Mouse (Mus musculus) embryo, embryonic 9.5 days (tissue): ENCODE results near the gene Dppa1.
"Not testable (repeated sequence)": the region's sequence is repeated elsewhere in the genome, so short reads cannot be mapped to it uniquely, and the experiment has no call there.

ENCODE experiments used
- DNase-seq: peaks from one replicate; pipeline ENCODE4 v3.0.0-alpha.2; 2017; ENCODE audit errors: extremely low spot score

Dppa1 gene

GRCm38 (mm10) chr11:46629211-46629795 lies at the start of gene Dppa1:
Gene Dppa1, minus strand, starts transcription at chr11:46629261.
- DNase-seq = no peak

GRCm38 (mm10) chr11:46667938-46668337 lies 38.9 kb upstream of the Dppa1 start:
- DNase-seq = no peak

- no peak for DNase-seq
These were observed 38.0 kb upstream of the Dppa1 start for GRCm38 (mm10) chr11:46667105-46667504.

- DNase-seq = peak; percentile 36
These were observed 36.8 kb upstream of the Dppa1 start for GRCm38 (mm10) chr11:46665599-46666522.

GRCm38 (mm10) chr11:46663215-46663614 lies 34.2 kb upstream of the Dppa1 start:
- no peak for DNase-seq

- no peak for DNase-seq
These were observed 23.4 kb upstream of the Dppa1 start for GRCm38 (mm10) chr11:46652476-46652875.

- DNase-seq = not testable (repeated sequence)
These were observed 20.6 kb upstream of the Dppa1 start for GRCm38 (mm10) chr11:46649655-46650054.

GRCm38 (mm10) chr11:46644824-46645223 lies 15.8 kb upstream of the Dppa1 start:
- DNase-seq = no peak

GRCm38 (mm10) chr11:46636568-46636967 lies 7.5 kb upstream of the Dppa1 start:
- DNase-seq = no peak

GRCm38 (mm10) chr11:46635516-46635915 lies 6.5 kb upstream of the Dppa1 start:
- not testable (repeated sequence) for DNase-seq

- DNase-seq = peak; percentile 25
These were observed 2.6 kb upstream of the Dppa1 start for GRCm38 (mm10) chr11:46631635-46632034.

- DNase-seq = no peak
These were observed 8.5 kb downstream of the Dppa1 start for GRCm38 (mm10) chr11:46620414-46621168.

GRCm38 (mm10) chr11:46619929-46620328 lies 9.1 kb downstream of the Dppa1 start:
- DNase-seq = no peak

- no peak for DNase-seq
These were observed 36.6 kb downstream of the Dppa1 start for GRCm38 (mm10) chr11:46592416-46592815.

- no peak for DNase-seq
These were observed 46.3 kb downstream of the Dppa1 start for GRCm38 (mm10) chr11:46582741-46583140.

- DNase-seq = no peak
These were observed 48.6 kb downstream of the Dppa1 start for GRCm38 (mm10) chr11:46580428-46580827.

GRCm38 (mm10) chr11:46578771-46579281 lies 50.2 kb downstream of the Dppa1 start:
- DNase-seq = no peak

- no peak for DNase-seq
These were observed 57.7 kb downstream of the Dppa1 start, which contains the start of gene BC053393 for GRCm38 (mm10) chr11:46571327-46571726. Gene BC053393, plus strand, starts transcription at chr11:46571536.

- no peak for DNase-seq
These were observed 60.0 kb downstream of the Dppa1 start for GRCm38 (mm10) chr11:46569107-46569506.

- DNase-seq = no peak
These were observed 63.1 kb downstream of the Dppa1 start for GRCm38 (mm10) chr11:46565967-46566366.

- DNase-seq = no peak
These were observed 64.4 kb downstream of the Dppa1 start for GRCm38 (mm10) chr11:46564671-46565070.

- no peak for DNase-seq
These were observed 68.0 kb downstream of the Dppa1 start for GRCm38 (mm10) chr11:46561096-46561495.
